Mouse (Mus musculus): ENCODE measurements at regions not wholly inside any gene's neighbourhood (a gene's known extent, or its start where the extent isn't known, plus 50 kb on each side); places are given as distances from the start of the nearest gene placed in this dataset.

DNA sequence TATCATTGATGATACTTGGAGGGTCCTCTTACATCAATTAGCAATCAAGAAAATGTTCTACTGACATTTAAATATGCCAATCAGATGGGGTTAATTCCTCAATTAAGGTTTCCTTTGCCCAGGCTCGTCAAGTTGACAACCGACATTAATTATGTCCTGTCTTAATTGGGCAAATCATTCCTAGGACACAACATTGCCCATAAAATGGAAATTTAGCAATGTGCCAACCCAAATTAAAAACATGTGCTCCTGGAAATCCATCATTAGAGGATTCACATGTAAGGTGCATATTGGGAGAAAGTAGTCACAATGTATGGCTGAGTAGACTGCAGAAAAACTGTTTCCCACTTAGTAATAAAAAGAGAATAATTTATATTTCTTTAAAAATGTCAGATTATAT is 483.6 kb upstream of the B430305J03Rik start:
- no peak for DNase-seq

- DNase-seq = no peak
Measured at GRCm38 (mm10) chr3:61846703-61847102, 481.0 kb upstream of the B430305J03Rik start.

DNA sequence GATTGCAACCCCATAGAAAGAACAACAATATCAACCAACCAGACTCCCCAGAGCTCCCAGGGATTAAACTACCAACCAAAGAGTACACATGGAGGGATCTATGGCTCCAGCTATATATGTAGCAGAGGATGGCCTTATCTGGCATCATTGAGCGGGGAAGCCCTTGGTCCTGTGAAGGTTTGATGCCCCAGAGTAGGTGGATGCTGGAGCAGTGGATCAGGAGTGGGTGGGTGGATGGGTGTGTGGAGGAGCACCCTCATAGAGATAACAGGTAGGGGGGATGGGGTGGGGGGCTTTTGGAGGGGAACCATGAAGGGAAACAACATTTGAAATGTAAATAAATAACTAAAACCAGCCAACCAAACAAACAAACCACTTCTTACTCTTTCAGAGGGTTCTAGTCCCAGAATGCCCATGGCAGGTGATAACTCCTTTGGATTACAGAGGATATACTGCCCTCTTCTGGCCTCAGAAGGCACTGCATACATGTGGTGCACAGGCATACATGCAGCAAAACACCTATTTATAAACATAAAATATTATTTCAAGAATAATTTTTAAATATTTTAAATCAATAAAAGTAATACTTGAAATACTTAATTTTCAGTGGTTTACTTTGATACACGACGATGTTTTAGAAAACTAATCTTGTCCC is 473.7 kb upstream of the B430305J03Rik start:
- peak in 1 of 2 experiments; percentile 41 for DNase-seq

DNA sequence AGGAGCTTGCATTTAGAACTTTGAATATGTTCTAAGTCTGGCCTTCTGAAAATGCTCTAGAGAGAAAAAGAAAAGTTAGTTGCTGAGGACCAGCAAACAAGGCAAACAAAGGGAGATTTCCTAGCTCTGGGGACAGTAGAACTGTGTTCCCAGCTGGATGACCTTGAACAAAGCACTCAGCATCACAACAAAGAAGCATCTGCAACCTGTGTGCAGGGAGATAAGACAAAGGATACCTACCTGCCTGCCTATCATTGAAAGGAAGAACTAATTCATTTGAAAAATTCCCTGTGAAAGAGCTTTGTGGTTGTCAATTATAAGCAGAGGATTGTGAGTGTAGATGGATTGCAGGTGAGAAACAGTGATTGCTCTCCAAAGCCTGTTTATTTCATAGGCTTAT is 451.1 kb upstream of the B430305J03Rik start:
- DNase-seq = no peak

GRCm38 (mm10) chr3:61796021-61796420 is 430.3 kb upstream of the B430305J03Rik start:
- DNase-seq = no peak

GRCm38 (mm10) chr3:61790674-61791073 is 424.9 kb upstream of the B430305J03Rik start:
- DNase-seq = no peak

Data from spleen, adult 18-20 months (tissue).